Mouse (Mus musculus): ENCODE measurements at regions not wholly inside any gene's neighbourhood (a gene's known extent, or its start where the extent isn't known, plus 50 kb on each side); places are given as distances from the start of the nearest gene placed in this dataset.
"Not testable (repeated sequence)": the region's sequence is repeated elsewhere in the genome, so short reads cannot be mapped to it uniquely, and the experiment has no call there.

GRCm38 (mm10) chr16:29742497-29743230, 163.5 kb downstream of the Opa1 start:
- no peak for DNase-seq (ENCODE audit: low spot score in 2 of 2)

GRCm38 (mm10) chr16:29745486-29745885, 166.4 kb downstream of the Opa1 start:
- peak; percentile 51 to 71 for DNase-seq (ENCODE audit: low spot score in 2 of 2)

GRCm38 (mm10) chr16:29746245-29746644, 167.1 kb downstream of the Opa1 start:
- DNase-seq (ENCODE audit: low spot score in 2 of 2): no peak

DNA sequence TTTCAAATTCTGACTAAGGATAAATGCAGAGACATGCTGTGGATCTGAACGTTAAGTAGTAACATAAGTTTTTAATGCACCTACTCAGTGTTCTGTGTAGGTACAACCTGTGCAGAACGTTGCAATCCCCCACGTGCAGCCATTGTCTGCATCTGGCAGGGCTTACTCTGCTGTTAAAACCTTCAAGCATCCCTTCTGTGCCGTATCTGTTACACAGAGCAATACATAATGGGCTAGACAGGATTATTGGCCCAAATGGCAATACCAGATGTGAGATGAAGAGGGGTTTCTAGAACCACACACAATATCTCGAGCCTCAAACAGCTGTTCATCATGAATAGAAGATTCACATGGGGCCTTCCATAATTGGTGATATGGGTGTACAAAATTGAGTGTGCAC, 170.0 kb downstream of the Opa1 start:
- no peak for DNase-seq (ENCODE audit: low spot score in 2 of 2)

GRCm38 (mm10) chr16:29754579-29755199, 175.6 kb downstream of the Opa1 start:
- DNase-seq (ENCODE audit: low spot score in 2 of 2): no peak

DNA sequence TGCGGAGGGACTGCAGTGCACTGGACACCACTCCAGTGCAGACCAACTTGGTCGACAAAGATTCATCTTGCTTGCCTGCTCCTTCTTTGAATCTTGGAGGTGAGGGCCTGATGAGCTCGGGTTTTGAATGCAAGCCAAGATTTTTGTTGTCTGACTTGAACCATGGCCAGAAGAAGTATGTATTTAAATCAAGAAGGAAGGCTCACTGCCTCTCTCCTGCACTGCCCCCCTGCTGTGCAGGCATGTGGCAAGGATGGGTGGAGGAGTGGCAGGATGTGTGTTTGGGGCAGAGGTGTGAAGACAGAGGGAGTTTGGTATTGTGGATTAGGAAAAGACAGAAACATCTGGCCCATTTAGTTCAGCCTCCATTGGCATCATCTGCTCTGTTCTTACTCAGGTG, 179.1 kb downstream of the Opa1 start:
- DNase-seq (ENCODE audit: low spot score in 2 of 2): no peak

GRCm38 (mm10) chr16:29759416-29759815, 180.3 kb downstream of the Opa1 start:
- DNase-seq (ENCODE audit: low spot score in 2 of 2): no peak

DNA sequence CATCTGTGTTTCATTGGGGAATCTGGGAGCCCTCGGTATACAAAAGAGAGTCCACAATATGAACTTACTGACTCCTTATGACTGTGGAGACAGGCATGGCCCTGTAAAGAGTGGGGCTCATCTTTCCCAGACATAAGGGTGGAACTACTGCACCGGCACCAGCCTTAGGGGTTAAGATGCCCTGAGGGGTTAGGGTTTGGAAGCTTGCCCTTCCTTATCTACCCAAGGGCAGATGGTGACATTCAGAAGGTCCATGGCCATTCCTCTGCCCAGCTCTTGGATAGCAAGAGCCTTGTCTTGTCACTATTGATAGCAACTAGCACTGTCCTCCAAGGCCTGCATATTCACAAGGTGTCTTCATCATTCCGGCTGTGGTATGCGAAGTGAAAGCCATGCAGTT, 181.5 kb downstream of the Opa1 start:
- DNase-seq (ENCODE audit: low spot score in 2 of 2): no peak

DNA sequence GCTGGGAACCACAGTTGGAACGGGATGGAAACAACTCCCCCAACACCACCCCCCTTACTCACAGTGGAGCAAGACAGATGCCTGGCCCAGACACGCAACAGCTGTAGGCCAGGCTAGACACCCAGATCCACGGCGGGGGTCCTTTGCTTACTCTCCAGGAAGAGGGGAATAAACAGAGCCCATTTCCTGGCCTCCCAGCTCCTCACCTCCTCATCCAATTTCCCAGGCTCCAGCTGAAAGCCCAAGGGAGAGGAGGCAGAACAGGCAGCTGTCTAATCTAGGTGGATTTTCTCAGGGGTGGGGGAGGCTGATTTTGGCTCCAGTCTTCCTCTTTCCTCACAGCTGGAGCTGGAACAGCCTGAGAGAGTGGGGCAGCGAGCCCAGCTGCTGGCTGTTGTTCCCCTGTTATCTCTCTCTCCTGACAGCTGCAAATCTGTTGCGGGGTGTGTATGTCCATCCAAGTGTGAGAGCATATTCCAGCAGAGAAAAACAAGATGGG, 182.7 kb downstream of the Opa1 start:
- DNase-seq (ENCODE audit: low spot score in 2 of 2): peak; percentile 91 to 93

DNA sequence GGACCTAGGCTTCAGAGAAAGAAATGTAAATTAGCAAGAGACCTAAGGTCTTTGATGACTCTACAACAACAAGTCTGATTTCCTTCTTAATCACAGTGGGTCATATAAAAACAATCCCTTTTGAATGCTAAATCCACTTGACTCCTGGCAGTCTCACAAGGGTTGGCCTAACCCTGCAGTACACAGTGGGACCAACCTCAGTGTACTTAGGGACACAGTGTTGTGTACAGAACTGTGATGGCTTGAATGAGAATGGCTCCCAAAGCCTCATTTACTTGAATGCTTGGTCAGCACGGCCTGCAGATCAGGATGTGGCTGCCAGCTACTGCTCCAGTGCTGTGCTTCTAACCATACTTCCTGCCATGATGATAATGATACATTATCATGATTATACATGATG, 185.2 kb downstream of the Opa1 start:
- DNase-seq (ENCODE audit: low spot score in 2 of 2): no peak

GRCm38 (mm10) chr16:29765801-29766200, 186.7 kb downstream of the Opa1 start:
- not testable (repeated sequence) for DNase-seq (ENCODE audit: low spot score in 2 of 2)

DNA sequence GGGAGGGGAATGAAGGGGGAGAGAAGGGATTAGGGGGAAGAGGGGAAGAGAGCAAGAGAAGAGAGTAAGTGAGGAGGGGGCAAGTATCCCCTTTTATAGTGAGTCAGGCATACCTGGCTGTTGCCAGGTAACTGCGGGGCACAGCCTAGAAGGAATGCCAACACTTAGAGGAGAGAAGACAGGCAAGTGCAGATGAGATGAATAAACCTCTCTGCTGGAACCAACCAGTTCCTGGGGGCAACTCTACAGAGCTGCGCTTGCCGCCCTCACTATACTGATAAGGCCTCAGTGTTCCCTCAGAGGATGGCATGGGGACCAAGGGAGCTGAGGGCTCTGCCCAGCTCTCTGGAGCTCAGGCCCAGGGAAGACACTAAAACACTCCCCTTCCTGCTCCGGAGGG, 192.2 kb downstream of the Opa1 start:
- no peak for DNase-seq (ENCODE audit: low spot score in 2 of 2)

- DNase-seq (ENCODE audit: low spot score in 2 of 2): no peak
Observed at GRCm38 (mm10) chr16:29771728-29772608, 192.8 kb downstream of the Opa1 start.

DNA sequence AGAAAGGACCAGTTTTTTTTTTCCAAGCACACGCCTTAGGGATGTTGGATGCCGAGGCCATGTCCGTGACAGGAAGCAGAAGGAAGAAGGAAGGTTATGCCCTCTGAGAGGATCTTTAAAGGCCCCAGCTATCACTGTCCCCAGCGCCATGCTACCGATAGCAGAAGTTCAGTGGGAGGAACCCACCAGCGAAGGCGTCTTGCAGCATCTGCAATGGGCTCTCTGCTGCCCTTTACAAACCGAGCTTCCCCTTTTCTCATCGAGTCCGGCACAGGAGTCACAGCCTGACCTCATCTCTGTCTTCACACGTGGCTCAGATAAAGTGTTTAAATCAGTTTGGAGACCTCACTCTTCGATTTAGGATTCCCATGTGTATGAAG, 193.5 kb downstream of the Opa1 start:
- DNase-seq (ENCODE audit: low spot score in 2 of 2): no peak

- DNase-seq (ENCODE audit: low spot score in 2 of 2): no peak
Observed at GRCm38 (mm10) chr16:29773056-29773455, 193.9 kb downstream of the Opa1 start.

DNA sequence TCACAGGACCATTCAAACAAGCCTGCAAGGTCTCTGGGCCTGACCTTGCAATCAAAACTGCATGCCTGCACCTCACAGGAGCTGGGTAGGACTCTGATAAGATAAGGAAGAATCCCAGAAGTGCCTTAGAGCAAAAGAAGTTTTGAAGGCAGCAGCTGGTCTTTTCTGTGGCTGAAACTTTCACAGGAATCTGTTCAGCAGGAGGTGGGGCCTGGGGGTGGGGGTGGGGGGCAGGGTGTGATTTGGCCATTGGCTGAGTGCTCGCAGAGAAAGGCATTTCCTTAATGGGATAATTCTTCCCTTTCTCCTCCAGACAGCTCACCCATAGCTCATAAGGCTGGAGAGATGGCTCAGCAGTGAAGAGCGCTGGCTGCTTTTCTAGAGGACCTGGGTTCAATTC, 195.8 kb downstream of the Opa1 start:
- no peak for DNase-seq (ENCODE audit: low spot score in 2 of 2)

GRCm38 (mm10) chr16:29775879-29776278, 196.7 kb downstream of the Opa1 start:
- no peak for DNase-seq (ENCODE audit: low spot score in 2 of 2)

GRCm38 (mm10) chr16:29782441-29782840, 203.3 kb downstream of the Opa1 start:
- DNase-seq (ENCODE audit: low spot score in 2 of 2): no peak

DNA sequence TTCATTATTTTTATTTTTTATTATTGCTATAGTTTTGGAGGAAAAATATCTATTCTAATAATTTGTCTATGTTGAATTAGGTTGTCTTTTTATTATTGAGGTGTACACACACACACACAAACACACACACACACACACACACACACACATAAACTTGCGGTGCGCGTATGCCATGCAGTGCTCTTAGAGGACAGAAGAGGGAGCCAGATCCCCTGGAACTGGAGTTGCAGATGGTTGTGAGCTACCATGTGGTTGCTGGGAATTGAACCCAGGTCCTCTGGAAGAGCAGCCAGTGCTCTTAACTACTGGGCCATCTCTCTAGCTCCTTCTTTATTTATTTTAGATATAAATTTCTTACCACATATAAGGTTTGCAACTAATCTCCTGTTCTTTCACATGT, 206.0 kb downstream of the Opa1 start:
- DNase-seq (ENCODE audit: low spot score in 2 of 2): no peak

DNA sequence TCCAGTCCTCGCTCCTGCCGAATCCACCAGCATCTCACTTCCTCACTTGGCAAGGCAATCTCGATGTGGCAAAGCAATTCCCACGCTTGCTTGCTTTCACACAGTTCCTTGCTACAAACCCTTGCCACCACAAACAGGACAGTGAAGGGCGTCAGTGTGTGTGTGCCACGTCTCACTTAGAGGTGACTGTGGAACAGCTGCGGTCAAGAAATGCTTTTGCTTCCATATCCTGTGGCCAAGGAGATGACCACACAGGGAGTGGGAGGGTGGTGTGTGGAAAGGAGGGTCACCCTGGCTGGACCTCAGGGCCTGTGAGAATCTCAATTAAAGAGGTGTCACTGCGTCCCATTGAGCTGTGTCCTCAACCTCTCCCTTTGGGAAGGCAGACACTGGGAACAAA, 207.4 kb downstream of the Opa1 start:
- no peak for DNase-seq (ENCODE audit: low spot score in 2 of 2)

DNA sequence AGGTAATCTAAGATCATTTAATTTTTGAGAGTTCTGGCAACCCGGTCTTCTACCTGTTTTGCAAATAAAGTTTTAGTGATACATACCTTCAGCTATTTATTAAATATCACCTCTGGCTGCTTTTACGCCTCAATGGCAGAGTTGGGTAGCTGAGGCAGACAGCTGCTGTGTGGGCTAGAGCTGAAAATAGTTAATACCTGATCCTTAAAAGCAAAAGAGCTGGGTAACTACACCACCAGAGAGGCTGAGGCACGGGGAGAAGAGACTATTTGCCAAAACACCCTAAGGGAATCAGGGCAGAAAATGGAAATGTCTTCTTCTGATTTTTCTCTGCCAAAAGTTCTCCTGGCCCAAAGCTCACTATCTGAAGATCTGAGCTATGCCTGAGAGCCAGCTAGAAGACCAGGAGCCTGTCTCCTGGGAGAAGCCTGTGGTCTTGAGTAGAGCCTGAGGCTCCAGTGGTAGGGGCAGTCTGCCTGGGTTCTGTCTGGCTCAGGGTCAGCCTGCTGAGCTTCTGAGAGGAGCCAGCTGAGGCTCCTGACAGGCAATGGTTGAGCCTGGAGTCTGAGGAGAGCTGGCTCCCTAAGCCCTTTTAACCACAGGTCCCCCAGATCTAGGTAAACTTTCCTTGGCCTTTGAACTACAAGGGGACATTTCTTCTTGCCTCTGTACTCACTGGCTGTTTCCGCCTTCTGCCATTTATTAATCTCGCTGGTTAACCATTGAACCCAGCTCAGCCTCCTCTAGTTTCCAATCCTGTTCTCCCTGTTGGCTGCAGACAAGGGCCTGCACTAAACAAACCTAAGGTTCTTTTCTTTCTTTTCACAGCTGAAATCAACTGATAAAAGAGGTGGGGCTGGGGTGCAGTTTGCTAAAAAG, 208.7 kb downstream of the Opa1 start:
- DNase-seq (ENCODE audit: low spot score in 2 of 2): no peak

- no peak for DNase-seq (ENCODE audit: low spot score in 2 of 2)
Observed at GRCm38 (mm10) chr16:29790064-29790463, 210.9 kb downstream of the Opa1 start.

Data from heart, adult 9 months (tissue).